Mouse (Mus musculus) olfactory bulb, adult 2 months (tissue): ENCODE data around the gene Spta1.

Source experiments
- CTCF ChIP-seq: fragments of 200-500 bp; IDR thresholded peaks from 2 replicates; pipeline ENCODE4 v1.5.1; 2012; ENCODE audit warnings: low read depth, mild to moderate bottlenecking, low read length, moderate library complexity; ENCODE audit not compliant: insufficient read depth
- POLR2A ChIP-seq: fragments of 200-500 bp; IDR thresholded peaks from 2 replicates; pipeline ENCODE4 v1.6.1; 2012; ENCODE audit warnings: mild to moderate bottlenecking, low read depth, low read length, moderate library complexity; ENCODE audit not compliant: insufficient read depth

DNA sequence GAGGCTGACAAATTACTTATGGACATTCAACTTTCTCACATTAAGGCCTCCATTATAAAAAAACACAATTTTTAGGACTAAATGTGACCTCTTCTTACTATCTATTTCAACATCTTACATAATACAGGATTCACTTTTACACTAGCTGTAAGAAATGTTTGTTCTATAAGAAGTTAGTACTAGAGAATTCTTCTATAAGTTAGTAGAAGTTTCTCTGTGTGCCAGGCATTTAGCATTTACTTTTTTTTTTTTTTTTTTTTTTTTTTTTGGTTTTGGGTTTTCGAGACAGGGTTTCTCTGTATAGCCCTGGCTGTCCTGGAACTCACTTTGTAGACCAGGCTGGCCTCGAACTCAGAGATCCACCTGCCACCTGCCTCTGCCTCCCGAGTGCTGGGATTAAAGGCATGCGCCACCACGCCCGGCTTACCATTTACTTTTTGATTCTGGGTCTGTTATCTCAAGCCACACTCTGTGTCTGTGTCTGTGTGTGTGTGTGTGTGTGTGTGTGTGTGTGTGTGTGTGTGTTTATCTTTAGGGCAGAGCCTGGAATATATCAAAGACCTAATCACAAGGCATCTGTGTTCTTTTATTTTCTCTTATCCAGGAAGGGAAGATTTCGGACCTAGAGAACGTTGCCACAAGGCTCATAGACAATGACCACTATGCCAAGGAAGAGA is 44.1 kb downstream of the Spta1 start:
- TF ChIP-seq POLR2A (no peak), CTCF (no peak)
